Mouse (Mus musculus) left cerebral cortex, postnatal 4 days (tissue): ENCODE results near the gene Calml3. TPM values are rescaled to one million over a fixed set of nuclear protein-coding genes. Genes with fewer than 3 reads are reported as not detected.
"Not testable (repeated sequence)": the region's sequence is repeated elsewhere in the genome, so short reads cannot be mapped to it uniquely, and the experiment has no call there.

ENCODE experiments used
- DNase-seq: peaks from one replicate; pipeline ENCODE4 v3.0.0-alpha.2; 2022
- intact Hi-C: fragments of 180-260 bp; cut with DNase I; formaldehyde crosslinking; loops from one replicate; pipeline ENCODE4 v1.15.1; 2025
- total RNA-seq, 2 experiments: library from RNA; stranded (reverse); gene quantifications; 2 replicates each; pipeline ENCODE4 v1.2.3; 2021

Calml3 gene
- not detected for total RNA-seq

DNA sequence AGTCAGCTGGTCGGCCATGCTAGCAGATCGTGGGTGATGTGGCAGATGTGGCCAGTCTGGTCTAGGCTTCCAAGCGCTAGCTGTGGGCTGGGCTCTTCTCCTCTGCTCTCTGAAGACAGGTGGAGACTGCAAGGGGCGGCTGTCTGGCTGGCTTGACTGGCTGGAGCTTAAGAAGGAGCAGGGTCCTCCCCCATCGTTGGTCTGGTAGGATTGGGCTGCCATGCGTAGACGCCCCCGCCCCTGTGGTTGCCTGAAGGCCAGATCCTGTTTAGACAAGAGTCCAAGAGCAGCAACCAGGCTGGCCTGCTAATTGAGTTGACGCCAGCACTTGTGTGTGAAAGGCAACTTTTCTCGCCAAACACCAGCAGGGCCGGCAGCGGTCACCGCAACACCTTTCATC, at the start of gene Calml3:
Gene Calml3, minus strand, starts transcription at position 131 of the 400 bp plus-strand sequence.
- intact Hi-C loops: no loop called here
- DNase-seq: no peak

DNA sequence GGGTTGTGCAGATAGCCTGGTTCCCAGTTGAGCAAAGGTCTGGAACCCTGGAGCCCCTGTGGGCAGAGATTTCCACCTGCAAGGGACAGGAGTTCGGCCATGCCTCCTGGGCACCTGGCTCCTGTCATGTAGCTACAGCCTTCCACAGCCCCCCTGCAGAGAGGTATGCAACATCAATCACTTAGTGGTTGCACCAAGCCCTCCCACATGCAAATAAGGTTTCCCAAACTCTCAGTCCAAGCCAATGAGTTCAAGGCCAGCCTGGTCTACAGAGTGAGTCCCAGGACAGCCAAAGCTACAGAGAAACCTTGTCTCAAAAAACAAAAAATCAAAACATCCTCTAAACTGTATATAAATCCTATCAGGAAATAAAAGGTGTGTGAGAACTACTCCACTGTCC, 46.2 kb upstream of the Calml3 start:
- intact Hi-C loops: no loop called here
- no peak for DNase-seq

DNA sequence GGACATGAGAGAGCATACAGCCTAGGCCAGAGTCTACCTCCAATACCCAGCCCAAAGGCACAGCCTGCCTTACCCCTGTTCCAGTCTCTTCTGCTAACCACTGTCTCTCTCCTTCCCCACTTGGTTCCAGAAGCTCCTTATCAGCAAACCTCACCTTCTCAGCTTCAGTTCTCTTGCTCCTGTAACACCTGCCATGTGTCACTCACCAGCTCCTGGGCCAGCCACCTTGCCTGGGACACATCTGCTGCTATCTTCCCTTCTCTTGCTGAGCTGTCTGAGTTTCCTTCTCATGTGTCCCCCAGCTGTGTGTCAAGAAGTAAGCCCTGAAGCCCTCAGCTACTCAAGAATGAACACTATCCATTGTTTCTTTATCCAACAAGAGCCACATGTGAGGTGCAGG, 36.5 kb upstream of the Calml3 start:
- DNase-seq, intact Hi-C loops: not testable (repeated sequence)

DNA sequence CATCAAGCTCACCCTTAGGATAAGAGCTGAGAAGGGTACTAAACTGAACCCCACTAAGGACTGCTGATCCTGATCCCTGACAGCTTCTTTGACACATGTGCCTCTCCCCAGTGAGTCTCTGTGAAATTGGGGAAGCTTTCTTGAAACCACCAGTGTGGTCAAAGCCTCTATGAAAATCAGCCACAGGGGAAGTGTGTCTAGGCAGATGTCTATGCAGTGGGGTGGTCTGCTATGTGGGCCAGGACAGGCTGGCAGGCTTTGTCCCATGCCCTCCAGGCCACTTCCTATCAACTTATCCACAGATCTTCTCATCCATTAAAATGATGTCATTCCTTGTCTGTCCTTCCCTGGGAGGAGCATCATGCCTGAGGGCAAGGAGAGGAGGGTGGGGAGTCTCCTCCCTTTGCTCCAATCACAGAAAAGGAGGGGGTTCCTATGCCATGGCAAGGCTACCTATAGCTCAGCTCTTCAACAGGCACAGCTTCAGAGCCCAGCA, 33.2 kb upstream of the Calml3 start, which contains the start of gene Calm4:
Gene Calm4, plus strand, starts transcription at position 446 of the 496 bp plus-strand sequence.
- intact Hi-C loops: not testable (repeated sequence)

DNA sequence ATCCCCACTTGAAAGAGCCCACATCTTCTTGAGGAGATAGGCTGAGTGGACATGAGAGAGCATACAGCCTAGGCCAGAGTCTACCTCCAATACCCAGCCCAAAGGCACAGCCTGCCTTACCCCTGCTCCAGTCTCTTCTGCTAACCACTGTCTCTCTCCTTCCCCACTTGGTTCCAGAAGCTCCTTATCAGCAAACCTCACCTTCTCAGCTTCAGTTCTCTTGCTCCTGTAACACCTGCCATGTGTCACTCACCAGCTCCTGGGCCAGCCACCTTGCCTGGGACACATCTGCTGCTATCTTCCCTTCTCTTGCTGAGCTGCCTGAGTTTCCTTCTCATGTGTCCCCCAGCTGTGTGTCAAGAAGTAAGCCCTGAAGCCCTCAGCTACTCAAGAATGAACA, 29.5 kb upstream of the Calml3 start:
- intact Hi-C loops, DNase-seq: not testable (repeated sequence)

More for the DNA sequence above, 33.2 kb upstream of the Calml3 start, which contains the start of gene Calm4:
- DNase-seq: not testable (repeated sequence)

DNA sequence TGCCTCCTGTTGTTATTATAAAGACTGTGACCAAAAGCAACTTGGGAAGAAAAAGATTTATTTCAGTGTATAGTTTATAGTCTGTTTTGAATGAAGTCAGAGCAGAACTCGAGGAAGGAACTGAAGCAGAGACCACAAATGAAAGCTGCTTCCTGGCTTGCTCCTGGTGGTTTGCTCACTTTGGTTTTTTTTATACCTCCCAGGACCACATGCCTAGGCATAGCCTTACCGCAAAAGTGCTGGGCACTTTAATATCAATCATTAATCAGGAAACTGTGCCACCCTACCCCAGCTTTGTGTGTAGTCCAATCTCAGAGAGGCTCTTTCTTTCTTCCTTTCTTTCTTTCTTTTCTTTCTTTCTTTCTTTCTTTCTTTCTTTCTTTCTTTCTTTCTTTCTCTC, 28.3 kb upstream of the Calml3 start:
- intact Hi-C loops: no loop called here
- DNase-seq: no peak

DNA sequence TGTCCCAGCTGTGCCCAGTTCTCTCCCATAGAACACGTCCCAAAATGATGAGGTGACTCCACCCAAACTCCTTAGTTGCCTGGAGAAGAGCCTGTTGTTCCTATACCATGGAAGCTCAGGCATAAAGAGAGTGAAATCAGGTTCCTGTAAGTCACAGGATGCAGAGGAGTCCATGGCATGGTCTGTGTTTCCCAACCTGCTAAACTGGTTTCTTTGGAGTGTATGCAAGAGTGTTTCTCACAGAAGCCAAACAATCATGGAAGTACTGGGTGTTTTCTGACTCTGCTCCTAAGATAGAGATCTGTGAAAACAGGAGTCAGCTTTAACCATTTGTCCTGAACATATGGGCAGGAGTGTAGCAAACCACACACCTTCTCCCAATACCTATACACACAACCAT, 27.9 kb upstream of the Calml3 start:
- intact Hi-C loops: no loop called here
- DNase-seq: no peak

DNA sequence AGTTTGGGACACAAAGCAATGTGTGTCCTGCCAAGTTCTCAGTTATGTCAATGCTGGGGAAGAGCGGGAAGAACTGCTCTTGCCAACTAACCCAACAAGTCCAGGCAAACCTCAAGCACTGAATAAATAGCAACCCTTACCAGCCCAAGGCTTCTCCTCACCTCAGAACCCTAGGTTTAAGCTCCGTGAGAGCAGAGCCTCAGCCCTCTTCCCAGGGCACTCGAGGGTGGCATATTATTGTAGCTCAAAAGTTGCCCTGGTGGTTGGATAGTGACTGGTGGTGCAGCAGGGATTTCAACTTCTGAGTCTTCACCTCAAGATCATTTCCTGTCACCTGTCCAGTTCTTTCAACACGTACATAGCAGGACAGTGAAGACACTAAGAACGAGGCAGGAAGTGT, 27.4 kb upstream of the Calml3 start:
- intact Hi-C loops: no loop called here

DNA sequence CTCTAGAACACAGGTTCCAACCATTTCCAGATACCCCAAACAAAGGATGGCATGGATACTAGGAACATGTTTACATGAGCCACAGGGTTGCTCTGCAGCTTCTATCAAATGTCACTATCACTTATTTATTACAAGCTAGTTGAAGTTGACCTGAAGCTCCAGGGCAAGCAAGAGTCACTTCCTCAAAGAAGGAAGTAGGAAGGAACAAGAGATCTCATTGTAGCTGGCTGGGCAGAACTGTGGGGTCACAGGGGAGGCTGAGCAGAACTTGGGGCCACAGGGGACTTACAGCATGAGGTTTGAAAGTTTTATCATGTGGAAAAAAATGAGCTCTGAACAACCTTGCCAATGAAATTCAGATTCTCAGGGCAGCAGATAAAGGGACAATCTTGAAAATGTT, 21.6 kb upstream of the Calml3 start:
- no peak for DNase-seq
- intact Hi-C loops: no loop called here

More for the DNA sequence above, 27.4 kb upstream of the Calml3 start:
- no peak for DNase-seq

DNA sequence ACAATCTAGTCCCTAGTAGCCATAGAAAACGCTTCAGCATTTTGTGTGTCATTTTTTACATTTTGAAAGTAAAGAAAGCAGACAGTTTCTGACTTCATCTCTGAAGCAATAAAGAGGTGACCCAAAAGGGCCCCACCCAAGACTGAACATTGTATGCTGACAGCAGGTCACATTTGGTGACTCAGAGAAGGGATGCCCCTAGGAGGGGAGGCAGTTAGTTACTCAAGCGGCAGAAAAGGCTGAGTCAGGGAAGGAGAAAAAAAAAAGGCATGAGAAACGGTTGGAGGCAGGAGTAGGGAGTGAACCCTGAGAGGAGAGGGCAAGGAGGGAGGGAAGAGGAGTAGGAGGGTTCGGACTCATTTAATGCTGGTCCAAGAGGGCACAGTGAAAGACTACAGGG, 18.0 kb upstream of the Calml3 start:
- DNase-seq: no peak

DNA sequence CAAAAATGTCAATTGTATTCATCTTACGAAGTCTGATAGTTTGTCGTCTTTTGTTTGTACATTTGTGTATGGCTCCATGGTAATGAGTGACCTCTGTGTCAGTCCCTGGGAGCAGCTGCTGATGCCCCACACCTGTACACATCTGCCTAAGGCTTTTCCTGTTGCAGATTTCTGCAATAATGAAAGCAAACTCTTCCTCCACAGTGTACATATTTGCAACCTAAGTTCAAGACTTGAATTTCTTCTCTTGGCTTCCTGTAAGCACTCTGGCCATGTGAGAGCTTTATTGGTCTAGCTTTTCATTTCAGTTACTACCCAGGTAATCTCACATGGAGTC, 14.6 kb upstream of the Calml3 start:
- no peak for DNase-seq
- intact Hi-C loops: no loop called here

More for the DNA sequence above, 18.0 kb upstream of the Calml3 start:
- intact Hi-C loops: no loop called here

DNA sequence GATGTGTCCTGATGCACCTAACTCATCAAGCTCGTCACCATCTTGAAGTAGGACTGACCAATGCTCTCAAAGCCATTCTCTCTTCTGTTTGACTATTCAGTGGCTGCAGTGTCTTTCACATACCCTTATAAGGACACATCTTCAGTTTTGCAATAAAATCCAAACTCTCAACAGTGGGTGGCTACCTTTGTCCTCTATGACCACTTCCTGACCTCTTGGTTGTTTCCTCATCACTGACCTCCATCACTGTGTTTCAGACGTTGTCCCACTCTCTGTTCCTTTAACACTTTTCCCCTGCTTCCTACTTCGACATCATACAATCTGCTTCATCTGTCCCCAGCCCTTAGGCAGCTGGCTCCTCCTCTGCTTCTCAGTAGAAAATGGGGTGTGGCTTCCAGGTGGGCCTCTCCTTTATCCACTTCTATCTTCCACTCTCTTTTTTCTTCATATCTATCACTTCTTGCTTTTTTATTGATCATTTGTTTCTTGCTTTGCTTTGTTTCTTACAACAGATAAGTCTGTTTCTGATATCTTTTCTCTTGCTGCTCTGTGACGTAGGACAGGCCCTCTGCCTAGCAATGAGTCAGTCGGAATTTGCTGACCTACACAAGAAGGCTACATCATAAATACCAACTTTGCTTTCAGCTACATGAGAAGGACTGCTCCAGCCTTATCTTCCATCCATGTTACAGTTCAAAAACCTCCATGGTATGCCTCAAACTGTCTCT, 14.1 kb upstream of the Calml3 start:
- DNase-seq: no peak
- intact Hi-C loops: no loop called here

DNA sequence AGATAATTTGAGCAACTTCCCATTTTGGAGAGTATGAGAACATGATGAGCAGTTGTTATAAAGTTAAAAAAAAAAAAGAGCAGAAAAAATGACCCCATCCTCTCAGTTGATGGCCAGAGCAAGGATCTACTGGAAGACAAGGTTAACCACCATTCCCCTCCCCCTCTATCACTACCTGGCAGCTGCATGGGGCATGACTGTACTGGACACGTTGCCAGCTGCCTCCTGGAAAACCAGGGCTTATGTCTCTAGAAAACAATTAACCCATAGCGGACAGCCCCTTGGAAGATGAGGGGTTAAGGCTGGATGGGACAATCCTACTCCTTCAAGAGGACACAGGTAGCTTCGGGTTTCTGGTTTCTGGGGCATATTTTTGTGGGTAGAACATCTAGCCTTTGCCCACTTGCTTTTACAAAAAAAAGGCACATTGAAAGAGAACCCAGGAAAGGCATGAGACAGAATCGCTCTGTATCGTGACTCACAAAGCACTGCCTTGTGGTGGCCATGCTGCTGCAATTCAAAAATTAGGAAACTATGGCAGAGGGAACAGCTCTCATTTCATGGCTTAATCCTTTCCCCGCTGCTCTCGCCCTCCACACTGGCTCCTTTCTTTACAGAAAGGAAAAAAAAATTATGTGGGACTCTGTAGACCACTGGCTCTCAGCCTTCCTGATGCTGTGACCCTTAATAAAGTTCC, 3.2 kb upstream of the Calml3 start:
- no peak for DNase-seq
- intact Hi-C loops: no loop called here

DNA sequence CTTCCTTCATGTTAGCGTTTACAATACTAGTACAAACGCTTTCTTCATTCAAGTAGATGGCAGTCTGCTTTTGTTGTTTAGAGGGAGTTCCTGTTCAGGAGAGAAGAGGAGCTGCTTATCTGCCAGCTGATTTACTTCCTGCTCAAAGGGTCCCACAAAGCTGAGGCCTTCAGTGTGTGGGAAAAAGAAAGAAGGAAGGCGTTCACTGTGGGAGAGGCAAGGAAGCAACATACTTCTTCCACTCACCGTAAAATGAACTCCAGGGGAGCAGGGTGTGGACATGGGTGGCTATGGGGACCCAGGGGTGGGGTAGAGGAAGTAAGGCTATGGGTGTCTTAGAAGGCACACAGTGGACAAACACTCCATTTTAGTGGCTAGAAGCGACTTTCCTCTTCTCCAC, 1.5 kb upstream of the Calml3 start:
- intact Hi-C loops: no loop called here
- no peak for DNase-seq

DNA sequence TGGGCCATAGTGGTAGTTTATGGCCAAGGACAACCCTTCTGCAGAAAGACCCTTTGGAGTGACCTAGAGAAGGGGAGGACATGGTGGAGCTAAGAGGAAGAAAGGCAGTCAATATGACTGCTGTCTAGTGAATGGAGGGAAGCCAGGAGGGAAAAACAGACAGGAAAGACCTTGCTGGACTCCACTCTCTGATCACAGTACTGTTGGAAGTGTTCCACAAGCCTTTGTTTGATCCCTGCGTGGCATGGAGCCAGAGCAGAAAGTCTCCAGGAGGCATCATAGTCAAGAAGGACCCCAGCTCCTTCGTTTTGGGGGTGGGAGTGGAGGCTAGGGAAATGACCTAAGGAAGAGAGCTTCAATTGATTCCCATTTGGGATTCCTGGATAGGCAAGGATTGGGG, 1.0 kb upstream of the Calml3 start:
- intact Hi-C loops: no loop called here
- peak; percentile 2 for DNase-seq

DNA sequence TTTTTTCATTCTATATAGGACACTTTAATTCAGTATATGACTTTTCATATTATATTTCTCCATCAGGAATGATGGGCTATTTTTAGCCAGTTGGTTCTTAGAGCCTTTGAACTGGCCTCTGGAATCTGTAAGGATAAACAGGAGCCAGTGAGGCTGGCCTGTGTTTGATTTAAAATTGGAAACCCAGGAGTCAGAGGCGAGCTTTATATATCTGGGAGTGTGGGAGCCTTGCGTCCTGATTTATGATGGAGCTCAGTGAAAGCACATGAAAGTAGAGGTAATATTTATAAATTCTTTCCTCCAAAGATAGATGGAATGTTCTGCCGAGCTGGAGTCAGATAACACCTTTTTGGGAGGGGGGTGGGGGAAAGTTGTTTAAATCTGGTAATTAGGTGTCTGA, 4.7 kb downstream of the Calml3 start:
- DNase-seq: no peak
- intact Hi-C loops: no loop called here

DNA sequence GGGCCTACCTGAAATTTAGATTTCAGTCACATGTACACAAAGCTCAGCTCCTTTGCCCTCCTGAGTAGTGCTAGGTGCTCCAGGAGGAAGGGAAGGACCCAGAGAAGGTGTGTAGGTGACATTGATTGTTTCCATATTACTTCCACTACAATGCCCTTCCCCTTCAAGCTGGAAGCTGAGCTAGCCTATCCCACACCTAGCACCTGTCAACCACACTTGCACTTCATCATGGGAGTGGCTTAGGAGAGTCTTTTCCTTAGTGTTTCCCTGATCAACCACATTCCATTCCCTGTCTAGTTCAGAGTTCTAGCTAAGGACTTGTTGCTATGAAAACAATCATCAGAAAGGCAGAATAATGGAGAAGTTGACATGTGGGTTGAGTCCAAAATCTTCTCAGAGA, 5.4 kb downstream of the Calml3 start:
- no peak for DNase-seq
- intact Hi-C loops: no loop called here

DNA sequence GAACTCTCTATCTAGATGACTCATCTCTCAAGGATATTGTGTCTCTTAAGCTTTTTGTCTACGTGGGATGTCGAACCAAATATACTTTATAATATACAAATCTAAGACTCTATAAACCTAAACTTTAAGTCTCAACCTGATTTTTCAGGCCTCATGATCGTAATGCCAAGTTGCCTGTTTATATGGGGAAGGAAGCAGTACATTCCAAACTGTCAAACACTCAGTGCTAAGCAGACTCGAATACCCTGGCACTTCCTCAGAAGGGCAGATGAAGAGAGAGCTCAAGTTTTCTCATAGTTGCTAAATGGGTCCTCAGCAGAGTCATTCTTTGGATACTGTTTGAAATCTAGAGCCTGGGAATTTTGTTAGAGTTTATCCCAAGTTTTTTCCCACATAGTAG, 7.5 kb downstream of the Calml3 start:
- DNase-seq: no peak
- intact Hi-C loops: no loop called here

DNA sequence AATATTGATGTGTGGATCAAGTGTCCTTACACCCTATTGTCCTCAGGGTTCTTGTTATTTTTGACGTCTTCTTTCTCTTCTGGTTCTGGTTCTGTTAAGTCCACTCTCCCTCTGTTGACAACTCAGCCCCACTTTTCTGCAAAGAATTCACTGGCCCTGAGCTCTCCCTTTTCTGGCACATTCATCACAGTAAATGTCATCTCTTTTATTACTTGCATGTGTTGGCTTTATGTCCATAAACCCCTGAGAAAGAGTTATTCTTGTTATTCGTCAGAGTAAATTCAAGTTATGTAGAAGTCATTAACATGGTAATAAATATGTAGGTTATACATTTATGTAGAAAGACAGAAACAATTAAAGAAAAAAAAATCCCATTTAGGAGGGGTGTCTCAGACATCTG, 14.6 kb downstream of the Calml3 start:
- DNase-seq: no peak

DNA sequence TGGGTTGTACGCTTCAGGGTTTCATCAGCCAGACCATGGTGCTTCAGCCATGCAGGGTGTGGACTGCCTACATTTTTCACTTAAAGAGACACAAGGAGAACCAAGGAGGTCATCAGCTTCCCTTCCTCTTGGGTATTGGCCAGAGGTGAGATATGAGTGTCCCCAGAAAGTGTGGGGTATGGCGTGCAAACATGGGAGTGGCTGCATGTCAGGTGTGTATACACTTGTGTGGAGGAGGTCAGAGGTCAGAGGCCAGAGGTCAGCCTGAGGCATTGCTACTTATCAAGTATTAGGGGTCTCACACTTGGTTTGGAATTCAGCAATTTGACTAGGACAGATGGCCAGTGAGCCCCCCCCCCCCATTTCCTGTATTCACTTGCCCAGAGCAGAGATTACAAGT, 15.5 kb downstream of the Calml3 start:
- DNase-seq: no peak
- intact Hi-C loops: no loop called here

More for the DNA sequence above, 14.6 kb downstream of the Calml3 start:
- intact Hi-C loops: no loop called here

DNA sequence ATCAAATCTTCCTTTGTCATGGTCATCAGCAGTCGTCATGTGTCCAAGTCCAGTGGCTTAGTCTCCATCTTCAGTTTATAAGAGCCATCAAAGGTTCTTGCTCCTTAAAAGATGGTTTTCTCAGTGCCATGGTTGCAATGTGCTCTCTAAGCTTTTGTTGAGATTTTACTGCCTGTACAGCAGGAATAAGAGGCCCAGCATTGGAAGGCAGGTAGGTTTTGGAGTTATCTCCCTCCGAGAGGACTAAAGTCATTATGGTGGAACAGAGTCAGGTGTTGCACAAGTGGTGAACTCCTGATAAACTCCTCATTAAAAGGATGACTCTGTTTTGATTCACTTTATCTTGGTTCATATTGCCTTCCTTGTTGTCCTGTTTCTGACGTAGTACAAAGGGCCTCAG, 16.5 kb downstream of the Calml3 start:
- intact Hi-C loops: no loop called here
- no peak for DNase-seq

DNA sequence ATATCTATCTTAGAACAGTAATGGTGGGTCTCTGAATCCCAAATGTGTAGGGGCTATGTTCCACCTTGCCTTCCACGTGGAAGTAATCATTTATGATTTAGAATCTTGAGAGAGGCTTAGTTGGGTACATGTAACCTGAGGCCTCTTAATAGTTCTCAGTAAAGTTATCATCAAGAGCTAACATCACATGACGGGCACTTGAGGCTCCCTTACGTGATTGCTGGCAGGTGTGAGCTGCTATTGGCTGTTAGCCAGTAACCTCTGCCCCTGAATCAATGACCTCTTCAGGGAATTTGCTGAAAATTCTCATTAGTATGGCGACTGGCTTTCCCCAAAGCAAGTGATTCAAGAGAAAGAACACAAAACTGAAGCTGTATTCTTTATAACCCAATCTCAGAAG, 17.0 kb downstream of the Calml3 start:
- DNase-seq: no peak
- intact Hi-C loops: no loop called here
